Mouse (Mus musculus) ES-Bruce4 (cell line): ENCODE results near the gene Gm47995. TPM values are rescaled to one million over a fixed set of nuclear protein-coding genes. Genes with fewer than 3 reads are reported as not detected.

ENCODE experiments used
- H3K27ac ChIP-seq: 2 replicates; pipeline ENCODE4 v1.5.1; 2012; ENCODE audit warnings: low read length, inconsistent platforms; ENCODE audit not compliant: insufficient read depth
- H3K27me3 ChIP-seq: 2 replicates; pipeline ENCODE4 v1.6.1; 2012; ENCODE audit warnings: mild to moderate bottlenecking, low read length, inconsistent platforms; ENCODE audit not compliant: control insufficient read depth, poor library complexity, insufficient read depth, severe bottlenecking
- H3K36me3 ChIP-seq: 2 replicates; pipeline ENCODE4 v1.6.1; 2012; ENCODE audit warnings: inconsistent platforms, mild to moderate bottlenecking, low read length, moderate library complexity; ENCODE audit not compliant: control insufficient read depth, poor library complexity, insufficient read depth, severe bottlenecking
- H3K4me1 ChIP-seq: one replicate; pipeline ENCODE4 v1.8.1; 2011; ENCODE audit warnings: low read length; ENCODE audit not compliant: control insufficient read depth, insufficient read depth
- H3K4me3 ChIP-seq: 2 replicates; pipeline ENCODE4 v1.5.1; 2011; ENCODE audit warnings: low read depth, mild to moderate bottlenecking, low read length
- H3K9ac ChIP-seq: 2 replicates; pipeline ENCODE4 v1.6.1; 2012; ENCODE audit warnings: low read depth, mild to moderate bottlenecking, inconsistent platforms; ENCODE audit not compliant: poor library complexity, severe bottlenecking
- H3K9me3 ChIP-seq: replicated peaks from 2 replicates; pipeline ENCODE4 v1.6.1; 2012; ENCODE audit warnings: mild to moderate bottlenecking, low read length, inconsistent platforms; ENCODE audit not compliant: control insufficient read depth, poor library complexity, insufficient read depth, severe bottlenecking
- CTCF ChIP-seq: IDR thresholded peaks from one replicate; pipeline ENCODE4 v1.8.1; 2011; ENCODE audit warnings: low read depth, low read length
- EP300 ChIP-seq: IDR thresholded peaks from 2 replicates; pipeline ENCODE4 v1.6.1; 2011; ENCODE audit warnings: low read depth, low read length; ENCODE audit not compliant: insufficient read depth
- POLR2A ChIP-seq: IDR thresholded peaks from one replicate; pipeline ENCODE4 v1.8.1; 2011; ENCODE audit warnings: low read length; ENCODE audit not compliant: insufficient read depth
- polyA plus RNA-seq: library from polyadenylated mRNA; stranded (reverse); fragments of >200 nt; gene quantifications from 2 replicates; pipeline ENCODE4 v1.2.4, GENCODE M21; 2011; ENCODE audit warnings: low read depth; ENCODE audit not compliant: missing spikeins, insufficient read depth, insufficient read length

Gene Gm47995
- polyA plus RNA-seq, 1 experiment: not detected

- TF ChIP-seq EP300: no peak
- TF ChIP-seq POLR2A: no peak
- no peak for TF ChIP-seq CTCF
- H3K27ac ChIP-seq: no peak overlapping the region
- H3K4me1 ChIP-seq: no peaks in the 10 kb centered on the region
- H3K9me3 ChIP-seq: no peaks in the 10 kb centered on the region
- H3K9ac ChIP-seq: no peak overlapping the region
- no peaks in the 10 kb centered on the region; the same call in 1 of the 2 replicates for H3K27me3 ChIP-seq
- H3K36me3 ChIP-seq: no peaks in the 10 kb centered on the region
- no peak overlapping the region for H3K4me3 ChIP-seq
Measured at GRCm38 (mm10) chr1:151215985-151216384, 17.7 kb downstream of the Gm47995 start.

- H3K27me3 ChIP-seq: no peaks in the 10 kb centered on the region; the same call in 1 of the 2 replicates
- H3K4me1 ChIP-seq: no peaks in the 10 kb centered on the region
- no peak overlapping the region for H3K4me3 ChIP-seq
- no peaks in the 10 kb centered on the region for H3K9me3 ChIP-seq
- no peak overlapping the region for H3K27ac ChIP-seq
- no peaks in the 10 kb centered on the region for H3K36me3 ChIP-seq
- TF ChIP-seq CTCF: no peak
- no peak for TF ChIP-seq EP300
- no peak for TF ChIP-seq POLR2A
- H3K9ac ChIP-seq: no peak overlapping the region
Measured at GRCm38 (mm10) chr1:151216417-151216816, 18.2 kb downstream of the Gm47995 start.

GRCm38 (mm10) chr1:151219045-151219444, 20.8 kb downstream of the Gm47995 start:
- Histone ChIP-seq H3K9ac (no peak overlapping the region), H3K27me3 (no peaks in the 10 kb centered on the region), H3K9me3 (no peaks in the 10 kb centered on the region), H3K4me1 (no peaks in the 10 kb centered on the region), H3K27ac (no peak overlapping the region), H3K4me3 (no peak overlapping the region), H3K36me3 (no peaks in the 10 kb centered on the region)
- no peak for TF ChIP-seq POLR2A
- TF ChIP-seq CTCF: no peak
- no peak for TF ChIP-seq EP300

- Histone ChIP-seq H3K36me3 (no peaks in the 10 kb centered on the region), H3K9me3 (no peaks in the 10 kb centered on the region), H3K4me1 (no peaks in the 10 kb centered on the region), H3K9ac (no peak overlapping the region), H3K4me3 (no peak overlapping the region), H3K27ac (no peak overlapping the region), H3K27me3 (no peaks in the 10 kb centered on the region)
- TF ChIP-seq CTCF (no peak), EP300 (no peak), POLR2A (no peak)
Measured at GRCm38 (mm10) chr1:151220098-151220497, 21.9 kb downstream of the Gm47995 start.

GRCm38 (mm10) chr1:151222561-151223267, 24.5 kb downstream of the Gm47995 start:
- Histone ChIP-seq H3K36me3 (no peaks in the 10 kb centered on the region), H3K4me3 (no peak overlapping the region), H3K4me1 (no peaks in the 10 kb centered on the region), H3K27ac (no peak overlapping the region), H3K27me3 (no peaks in the 10 kb centered on the region), H3K9me3 (no peaks in the 10 kb centered on the region), H3K9ac (no peak overlapping the region)
- no peak for TF ChIP-seq EP300
- TF ChIP-seq CTCF: no peak
- no peak for TF ChIP-seq POLR2A

GRCm38 (mm10) chr1:151223377-151223776, 25.1 kb downstream of the Gm47995 start:
- Histone ChIP-seq H3K9ac (no peak overlapping the region), H3K9me3 (no peaks in the 10 kb centered on the region), H3K27me3 (no peaks in the 10 kb centered on the region), H3K27ac (no peak overlapping the region), H3K4me3 (no peak overlapping the region), H3K36me3 (no peaks in the 10 kb centered on the region), H3K4me1 (no peaks in the 10 kb centered on the region)
- TF ChIP-seq EP300: no peak
- no peak for TF ChIP-seq POLR2A
- no peak for TF ChIP-seq CTCF
